Mouse (Mus musculus) erythroblast, adult 5-6 weeks (primary cell): ENCODE measurements around the gene Ldb1. TPM values are rescaled to one million over a fixed set of nuclear protein-coding genes. Genes with fewer than 3 reads are reported as not detected.

Experiments
- ATAC-seq: replicated peaks from 2 replicates; pipeline ENCODE4 v1.8.0; 2016; ENCODE audit warnings: moderate number of reproducible peaks, mild to moderate bottlenecking, moderate TSS enrichment, inconsistent platforms; ENCODE audit not compliant: poor library complexity, low FRiP score, severe bottlenecking
- total RNA-seq, 2 experiments: library from RNA; stranded (forward) in 1 of 2; stranded (reverse) in 1 of 2; fragments of 150-400 nt in 1 of 2; fragments of 200-764, 138-1000 nt in 1 of 2; gene quantifications; 2 replicates each; pipeline versions ENCODE4 v1.2.3 to v1.2.4; 2015 to 2017; ENCODE audit warnings: low replicate concordance in 2 of 2

Ldb1 gene
- total RNA-seq, 2 experiments from 2014 or later, result 16.3 to 37.9 TPM

DNA sequence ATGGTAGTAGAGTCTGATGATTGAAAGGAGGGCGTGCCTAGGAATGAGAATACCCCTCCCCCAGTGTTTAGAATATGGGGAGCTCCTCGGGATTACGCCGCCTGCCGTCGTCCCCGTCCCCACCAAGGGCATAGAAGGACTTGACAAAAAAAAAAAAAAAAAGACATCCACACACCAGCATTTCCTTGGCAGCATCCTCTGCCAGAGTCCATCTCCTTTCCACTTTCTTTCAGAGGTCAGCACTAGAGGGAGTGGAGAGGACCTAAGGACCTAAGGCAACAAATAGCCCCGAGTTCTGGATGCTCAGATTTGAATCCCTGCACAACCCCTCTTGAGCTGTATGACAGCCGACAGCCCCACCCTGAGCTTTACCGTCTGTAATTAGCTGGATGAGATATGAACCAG, 1.6 kb upstream of the Ldb1 start:
- no peak for ATAC-seq

DNA sequence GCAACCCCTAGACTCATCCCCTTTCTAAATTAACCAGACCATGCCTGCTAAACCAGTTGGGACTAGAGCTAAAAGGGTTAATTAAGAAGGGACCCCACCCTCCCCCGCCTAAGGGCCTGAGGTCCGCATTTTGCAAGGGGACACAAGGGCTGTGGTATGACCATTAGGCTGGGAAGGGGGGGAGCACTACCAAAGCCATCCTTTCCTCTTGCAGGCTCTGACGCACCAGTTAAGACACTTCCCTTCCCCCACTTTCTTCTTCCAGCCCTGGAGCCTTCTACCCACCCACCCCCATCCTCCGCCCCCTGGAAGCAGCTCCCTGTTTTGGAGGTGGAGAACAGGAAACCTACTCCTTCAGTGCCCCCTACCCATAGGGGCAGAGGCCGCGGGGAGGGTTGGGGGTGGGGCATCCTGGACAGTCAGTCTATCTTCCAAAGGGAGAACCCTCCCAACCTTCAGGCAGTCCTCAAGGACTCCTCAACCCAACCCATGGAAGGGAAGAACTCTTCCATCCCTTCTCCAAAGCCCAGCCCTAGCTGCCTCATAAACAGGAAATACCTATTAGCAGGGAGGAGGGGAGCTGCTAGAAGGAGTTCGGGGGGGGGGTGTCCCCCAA, 790 bp upstream of the Ldb1 start:
- ATAC-seq, result no peak

DNA sequence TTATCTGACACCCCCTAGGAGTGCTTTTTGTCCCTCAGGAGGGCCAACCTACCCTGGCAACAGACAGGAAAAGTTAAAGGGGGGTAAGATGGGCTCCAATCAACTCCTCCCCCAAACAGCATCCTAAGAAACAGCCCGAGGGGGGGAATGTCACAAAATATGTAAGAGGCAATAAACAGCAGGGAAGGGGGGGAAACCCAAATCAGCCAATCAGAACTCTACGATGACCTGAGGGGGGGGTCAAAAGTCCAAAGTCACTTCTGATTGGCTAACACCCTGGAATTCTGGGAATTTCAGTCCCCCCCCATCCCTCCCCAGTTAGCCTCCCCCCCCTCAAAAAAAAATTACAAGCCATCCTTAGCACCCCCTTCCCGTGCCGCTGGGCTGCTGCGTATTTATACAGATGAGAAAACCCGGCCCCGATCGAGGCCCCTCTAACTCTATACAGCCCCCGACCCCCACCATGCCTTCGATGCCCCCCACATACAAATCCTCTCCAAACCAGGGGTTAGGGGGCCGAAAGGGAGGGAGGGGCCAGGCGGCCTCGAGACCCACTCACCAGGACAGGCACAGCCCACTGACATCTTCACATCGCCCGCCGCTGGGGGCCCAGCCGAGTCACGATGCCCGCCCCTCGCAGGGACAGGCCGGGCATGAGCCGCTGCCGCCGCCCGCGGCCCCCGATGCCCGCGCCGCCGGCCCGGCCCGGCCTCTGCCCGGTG, 582 bp downstream of the Ldb1 start, which contains the start of gene Pprc1:
Gene Pprc1, plus strand, starts transcription at position 616 of the 722 bp plus-strand sequence.
- ATAC-seq, result 0 out of 2 replicates have a peak, but pooled peaks have one; percentile 1

DNA sequence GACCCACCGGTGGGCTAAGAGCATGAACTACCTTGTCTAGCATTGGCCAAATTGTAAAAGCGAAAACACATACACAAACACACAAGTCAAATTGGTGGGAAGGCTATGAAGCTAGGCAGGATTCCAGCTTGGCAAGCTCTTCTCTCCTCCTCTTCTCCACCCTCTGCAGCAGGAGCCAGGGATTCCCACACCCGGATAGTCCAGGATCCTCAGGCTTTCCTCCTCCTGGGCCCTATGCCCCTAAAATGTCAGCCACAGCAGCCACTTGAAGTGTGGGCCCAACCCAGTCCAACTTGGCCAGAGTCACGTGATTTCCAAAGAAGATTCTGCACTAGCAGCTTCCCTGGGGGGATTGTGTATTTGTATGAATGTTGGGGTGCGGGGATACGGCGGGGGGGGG, 1.6 kb downstream of the Ldb1 start:
- no peak for ATAC-seq

DNA sequence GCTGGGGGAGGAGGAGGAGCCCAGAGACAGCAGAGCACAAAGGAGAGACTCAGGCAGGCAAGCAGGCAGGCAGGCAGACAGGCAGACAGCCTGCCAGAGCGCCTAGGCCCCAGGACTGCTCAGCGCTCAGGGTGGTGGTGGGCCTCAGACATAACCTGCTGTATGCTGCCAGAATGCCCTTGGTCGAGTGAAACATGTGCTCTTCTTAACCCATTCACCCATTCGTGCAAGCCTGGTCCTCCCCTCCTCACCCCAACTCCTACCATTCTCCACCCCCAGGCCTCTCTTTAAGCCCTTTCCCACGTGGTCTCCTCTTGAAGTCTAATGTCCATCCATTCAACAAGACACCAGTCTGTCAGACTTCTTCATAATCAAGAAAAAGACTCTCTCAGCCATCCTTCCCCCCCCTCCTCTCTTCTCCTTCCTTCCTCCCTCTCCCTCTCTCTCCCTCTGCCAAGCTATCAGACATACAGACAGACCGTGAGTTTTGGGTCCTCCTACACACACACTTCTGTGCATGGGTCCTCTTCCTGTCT, 2.5 kb downstream of the Ldb1 start:
- ATAC-seq, result no peak

DNA sequence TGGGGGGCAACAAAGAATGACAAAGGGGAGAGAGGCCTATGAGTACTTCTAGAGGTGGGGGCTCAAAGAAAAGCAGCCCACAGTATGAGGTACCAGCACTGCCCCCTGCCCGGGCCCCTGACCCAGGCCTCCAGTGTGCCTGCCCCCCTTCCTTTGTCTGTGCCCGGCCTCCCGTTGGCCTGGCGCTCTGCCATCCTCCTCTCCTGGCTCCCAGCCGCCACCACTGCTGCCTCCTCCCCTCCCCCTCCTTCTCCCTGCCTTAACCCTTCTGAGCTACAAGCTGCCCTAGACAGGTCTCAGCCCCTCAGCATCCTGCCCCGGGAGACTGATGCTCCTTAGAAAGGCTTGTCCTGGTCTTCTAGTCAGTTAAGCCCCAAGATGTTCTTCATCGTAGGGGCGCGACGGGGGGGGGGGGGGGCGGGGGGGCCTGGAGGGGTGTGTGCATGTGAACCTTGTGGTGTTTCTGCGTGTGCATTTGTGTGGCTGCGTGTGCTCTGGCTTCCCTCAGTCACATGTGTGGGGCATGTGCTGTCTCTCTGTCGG, 3.0 kb downstream of the Ldb1 start:
- ATAC-seq, result no peak

DNA sequence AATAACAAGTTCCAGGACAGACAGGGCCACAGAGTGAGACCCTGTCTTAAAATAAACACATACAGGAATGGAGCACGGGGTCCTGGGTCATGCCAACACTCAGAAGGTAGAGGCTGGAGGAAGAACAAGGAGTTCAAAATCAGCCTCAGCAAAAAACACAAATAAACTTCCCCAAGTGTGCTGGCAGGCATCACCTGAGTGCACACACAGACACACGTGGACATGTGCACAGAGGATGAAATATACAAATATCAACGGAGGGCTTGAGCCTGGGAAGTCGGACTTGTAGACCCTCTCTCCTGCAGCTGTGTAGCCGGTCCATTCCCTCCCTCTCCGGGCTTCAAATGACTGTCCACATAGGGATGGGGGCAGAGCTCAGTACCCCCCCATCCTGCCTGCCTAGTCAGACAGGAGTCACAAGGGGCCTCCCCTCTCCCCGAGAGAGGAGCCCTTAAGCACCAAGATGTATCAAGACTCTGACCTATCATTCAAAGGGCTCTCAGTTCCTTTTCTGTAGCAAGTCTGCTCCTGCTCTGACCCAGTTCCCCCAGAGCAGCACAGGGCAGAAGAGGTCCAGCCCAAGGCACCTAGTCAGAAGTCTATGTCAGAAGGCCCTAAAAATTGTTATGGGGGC, 3.6 kb downstream of the Ldb1 start:
- ATAC-seq, result no peak

DNA sequence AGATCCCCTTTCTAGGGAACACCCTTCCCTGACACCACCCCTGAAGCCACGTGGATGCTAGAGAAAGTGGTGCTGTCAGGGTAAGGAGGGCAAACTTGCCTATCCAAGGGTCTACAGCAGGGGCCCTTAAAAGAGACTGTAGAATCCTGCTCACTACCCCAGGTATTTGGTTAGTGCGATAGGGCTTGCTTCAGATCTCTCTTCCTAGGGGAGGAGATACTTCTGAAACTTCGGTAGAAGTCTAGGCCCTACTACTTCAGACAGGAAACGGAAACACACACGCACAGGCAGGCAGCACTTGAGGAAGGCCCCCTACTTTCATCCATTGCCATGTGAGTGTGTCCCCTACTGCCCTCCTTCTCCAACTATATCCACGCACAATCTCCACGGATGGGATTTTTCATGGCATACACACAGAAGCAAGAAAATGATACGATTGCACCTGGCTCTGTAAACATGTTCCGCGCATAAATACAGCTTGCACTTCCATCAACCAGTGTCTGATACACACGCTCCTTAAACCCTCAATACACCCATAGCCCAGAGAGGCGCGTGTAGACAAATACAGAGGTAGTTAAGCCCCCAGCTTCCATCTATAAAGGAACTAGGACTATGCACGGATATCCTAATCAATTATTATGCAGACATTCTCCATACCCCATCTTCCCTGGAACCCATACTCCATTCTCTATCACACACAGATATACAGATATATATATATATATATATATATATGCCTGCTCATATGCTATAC, 4.7 kb downstream of the Ldb1 start:
- no peak for ATAC-seq

DNA sequence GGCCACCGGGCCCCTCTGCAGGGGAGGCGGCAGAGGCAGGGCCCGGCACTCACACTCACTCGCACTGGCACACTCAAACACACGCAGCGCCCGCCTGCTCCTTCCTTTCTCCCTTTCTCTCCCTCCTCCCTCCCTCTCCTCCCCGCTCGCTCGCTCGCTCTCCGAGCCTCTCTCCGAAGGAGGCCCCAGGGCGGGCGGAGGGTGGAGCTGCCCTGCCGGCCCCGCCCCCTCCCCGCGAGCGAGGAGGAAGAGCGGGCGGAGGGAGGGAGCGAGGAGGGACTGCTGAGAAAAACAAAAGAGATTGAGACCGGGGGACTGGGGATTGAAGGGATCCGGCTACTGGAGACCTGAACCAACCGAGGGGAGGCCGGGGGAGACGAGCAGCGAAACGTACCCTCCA, 5.5 kb downstream of the Ldb1 start:
- ATAC-seq, result peak; percentile 81

DNA sequence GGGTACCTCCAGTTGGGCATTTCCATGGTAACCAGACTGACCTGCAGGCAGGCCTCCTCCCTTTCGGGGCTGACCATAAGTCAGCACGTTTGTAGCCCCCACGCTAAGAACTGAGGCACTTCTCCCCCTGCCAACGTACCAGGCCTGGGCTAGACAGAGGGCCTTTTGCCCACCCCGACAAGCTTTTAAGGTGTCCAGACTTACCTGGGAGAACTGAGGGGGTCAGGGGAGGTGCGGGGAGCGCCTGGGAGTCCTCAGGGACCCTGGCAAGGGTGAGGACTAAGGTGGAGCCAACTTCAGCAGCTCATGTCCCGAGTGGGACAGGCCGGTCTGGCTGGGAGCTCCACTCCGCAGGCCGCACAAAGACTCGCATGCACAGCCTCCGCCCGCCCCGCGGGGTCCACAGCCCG, 6.2 kb downstream of the Ldb1 start:
- no peak for ATAC-seq

DNA sequence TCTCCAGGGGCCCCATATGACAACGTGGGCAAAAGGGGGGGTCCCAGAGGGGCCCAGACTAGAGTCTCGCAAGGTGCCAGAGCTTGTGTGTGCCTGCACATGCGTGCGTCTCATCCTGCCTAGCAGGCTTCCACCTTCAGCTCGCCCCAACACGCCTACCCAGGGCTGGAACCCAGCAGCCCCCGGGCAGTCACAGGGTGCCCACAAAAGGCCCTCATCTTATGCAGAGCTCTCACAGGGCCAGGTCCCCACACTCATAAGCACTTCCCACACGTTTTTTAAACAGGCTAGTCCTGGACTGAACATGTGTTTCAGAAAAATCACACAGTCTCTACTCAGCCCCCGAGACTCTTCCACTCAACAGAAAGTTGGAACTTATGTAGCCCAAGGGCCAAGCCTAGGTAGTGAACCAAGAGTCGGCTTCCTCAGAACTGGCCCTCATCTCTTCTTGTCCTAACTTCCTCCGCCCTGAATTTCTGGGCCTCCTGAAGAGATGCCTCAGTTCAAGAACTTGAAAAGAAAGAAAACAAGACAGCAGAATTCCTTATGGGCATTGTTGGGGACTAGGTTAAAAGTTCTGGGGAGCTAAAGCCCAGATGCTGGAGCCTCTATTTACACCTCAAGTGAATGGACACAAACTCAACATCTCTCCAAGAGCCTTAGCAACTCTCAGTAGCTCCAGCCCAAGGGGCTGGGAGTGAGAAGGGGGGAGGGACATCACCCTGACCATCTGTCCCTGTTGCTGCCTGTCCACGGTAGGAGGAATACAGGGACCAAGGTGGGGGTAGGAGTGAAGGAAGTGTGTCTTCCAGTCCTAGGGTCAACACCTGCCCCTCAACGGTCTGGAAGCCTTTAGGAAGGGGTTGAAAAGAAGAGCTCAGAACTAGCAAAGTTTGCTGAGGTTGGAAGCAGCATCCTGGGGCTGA, 6.8 kb downstream of the Ldb1 start:
- ATAC-seq, result 0 out of 2 replicates have a peak, but pooled peaks have one; percentile 37

DNA sequence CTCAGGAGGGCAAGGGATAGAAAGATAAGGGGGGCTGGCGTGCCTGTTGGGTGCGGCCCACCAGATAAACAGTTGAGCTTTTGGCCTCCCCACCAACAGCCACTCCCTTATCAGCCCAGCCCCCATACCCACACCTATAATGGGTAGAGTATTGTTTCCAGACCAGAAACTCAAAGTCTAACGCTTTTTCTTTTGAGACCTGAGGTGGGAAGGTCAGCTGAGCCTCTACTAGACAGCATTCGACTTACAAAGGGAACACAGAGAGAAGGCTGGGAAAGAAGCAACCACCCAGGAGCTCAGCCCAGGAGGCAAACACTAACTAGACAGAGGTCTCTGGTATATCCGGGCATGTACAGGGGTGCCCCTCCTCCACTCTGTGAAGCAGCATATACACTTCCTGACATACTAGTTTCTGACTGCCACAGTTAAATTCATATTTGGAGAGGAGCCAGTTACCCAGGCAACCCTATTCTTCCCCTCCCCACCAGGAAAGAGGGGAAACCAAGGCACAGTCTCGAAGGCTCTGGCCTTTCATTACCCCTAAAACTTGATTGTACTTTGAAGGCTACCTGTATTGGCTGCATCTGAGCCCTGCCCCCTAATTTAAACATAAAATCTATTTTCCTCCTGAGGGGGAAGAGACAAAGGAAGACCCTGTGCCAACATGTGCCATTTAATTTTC, 7.6 kb downstream of the Ldb1 start:
- no peak; the same call in 1 of the 2 replicates for ATAC-seq

DNA sequence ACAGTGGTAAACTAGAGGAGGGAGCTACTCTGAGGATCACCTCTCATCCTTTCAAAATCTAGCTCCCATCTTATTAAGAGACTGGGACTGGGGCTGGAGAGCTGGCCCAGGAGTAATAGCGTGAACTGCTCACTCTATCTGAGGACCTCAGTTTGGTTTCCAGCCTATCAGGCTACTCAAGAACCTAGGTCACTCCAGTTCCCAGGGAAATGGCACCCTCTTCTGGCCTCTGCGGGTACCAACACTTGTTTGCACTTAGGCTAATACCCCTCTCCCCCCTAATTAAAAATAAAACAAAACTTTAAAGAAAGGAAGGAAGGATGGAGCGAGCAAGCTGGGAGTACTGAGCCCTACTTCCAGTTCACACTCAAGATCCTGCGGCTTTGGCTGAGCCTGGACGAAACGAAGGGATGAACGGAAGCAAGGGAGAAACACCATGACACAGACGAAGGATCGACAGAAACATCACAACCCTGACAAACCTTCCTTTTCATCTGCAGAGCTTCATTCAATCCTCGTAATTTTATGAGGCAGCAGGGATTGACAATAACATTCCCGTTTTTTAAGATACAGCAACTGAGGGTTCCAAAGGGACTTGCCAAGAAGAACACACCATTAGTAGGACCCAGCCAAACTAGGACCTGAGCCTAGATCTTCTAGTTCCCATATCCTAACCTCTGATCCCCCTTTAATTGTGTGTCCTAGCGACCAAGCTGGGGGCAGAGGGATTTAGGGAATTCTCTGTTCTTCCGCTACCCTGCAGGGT, 8.4 kb downstream of the Ldb1 start:
- ATAC-seq, result no peak

DNA sequence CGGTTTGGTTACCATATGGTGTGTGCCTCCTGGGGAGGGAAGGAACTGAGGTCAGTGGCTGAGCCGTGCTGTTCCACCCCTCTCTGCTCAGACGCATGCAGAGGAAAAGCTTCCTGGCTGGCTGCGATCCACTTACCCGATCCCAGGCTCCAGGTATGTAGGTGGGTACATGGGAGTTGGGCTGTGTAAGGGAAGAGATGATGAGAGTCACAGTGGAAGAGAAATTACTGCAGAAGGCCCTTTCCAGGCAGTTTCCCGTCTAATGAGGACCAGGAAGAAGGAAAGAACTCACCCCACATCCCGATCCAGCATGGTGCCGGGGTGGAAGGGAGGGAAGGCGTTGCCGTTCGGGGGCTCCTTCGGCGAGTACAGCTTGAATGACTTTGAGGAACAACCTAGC, 9.0 kb downstream of the Ldb1 start:
- no peak for ATAC-seq

DNA sequence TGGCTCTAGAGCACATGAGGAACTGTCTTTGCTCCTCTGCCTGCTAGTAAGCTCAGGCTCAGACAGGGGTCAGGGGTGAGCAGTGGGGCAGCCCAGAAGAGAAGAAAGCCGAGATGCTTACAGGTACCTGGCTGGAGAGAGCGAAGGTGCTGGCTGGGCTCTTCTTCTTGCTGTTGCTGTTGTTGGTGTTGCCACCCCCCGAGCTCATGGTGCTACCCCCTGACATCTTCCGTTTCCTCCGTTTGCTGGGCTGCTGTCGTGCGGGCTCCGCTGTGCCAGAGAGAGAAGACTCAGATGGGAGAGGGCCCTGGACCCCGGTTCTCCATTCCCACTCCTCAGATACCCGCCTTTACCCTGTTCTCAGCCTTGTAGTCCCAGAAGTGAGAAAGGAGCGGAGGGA, 11.1 kb downstream of the Ldb1 start:
- no peak for ATAC-seq

DNA sequence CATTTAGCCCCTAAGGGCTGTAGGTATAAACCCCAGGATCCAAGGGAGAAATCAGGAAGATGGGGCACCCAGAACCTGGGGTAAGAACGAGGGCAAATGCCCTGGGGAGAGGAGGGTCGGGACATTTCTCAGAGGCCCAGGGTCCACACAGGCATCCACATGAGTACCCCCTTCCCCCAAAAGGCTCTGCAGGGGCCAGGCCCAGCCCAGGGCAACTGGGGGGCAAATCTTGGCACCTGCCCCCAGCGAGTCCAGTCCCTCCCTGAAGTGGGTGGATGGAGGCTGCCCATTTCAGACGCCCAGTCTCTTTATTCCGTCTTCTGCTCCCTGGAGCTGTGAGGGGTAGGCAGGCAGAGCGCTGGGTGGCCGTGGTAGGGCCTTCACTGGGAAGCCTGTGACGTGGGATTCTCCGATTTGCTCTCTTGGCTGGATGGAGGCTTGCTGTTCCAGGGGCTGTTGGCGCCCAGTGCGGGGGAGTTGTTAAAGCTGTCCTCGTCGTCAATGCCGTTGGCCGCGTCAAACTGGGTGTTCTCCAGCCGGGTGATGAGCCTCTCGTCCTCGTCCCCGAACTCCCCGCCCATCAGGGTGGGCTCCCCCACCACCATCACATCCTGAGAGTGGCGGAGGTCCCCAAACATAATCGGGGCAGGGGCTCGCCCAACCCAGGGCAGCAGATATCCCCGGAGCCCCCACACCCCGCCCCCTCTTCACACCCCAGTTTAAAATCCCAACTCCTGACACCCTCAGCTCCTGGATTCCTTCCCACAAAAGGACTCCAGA, 12.1 kb downstream of the Ldb1 start:
- ATAC-seq, result no peak
